Mouse (Mus musculus) lung, postnatal 0 days (tissue): ENCODE data around the gene Cmas. TPM values are rescaled to one million over a fixed set of nuclear protein-coding genes. Genes with fewer than 3 reads are reported as not detected.

ENCODE experiments used
- ATAC-seq: fragments of 200-750 bp; cut with Nextera tagmentation; 2 replicates; pipeline ENCODE4 v1.8.0; 2017; ENCODE audit warnings: moderate library complexity
- DNase-seq: peaks from one replicate; pipeline ENCODE4 v3.0.0-alpha.2; 2016; ENCODE audit warnings: low spot score
- H3K27ac ChIP-seq: fragments of 300-500 bp; sonication (generic); 2 replicates; pipeline ENCODE4 v1.5.1; 2014; ENCODE audit warnings: antibody characterized with exemption, mild to moderate bottlenecking, low read length, mixed read lengths
- H3K27me3 ChIP-seq: fragments of 300-500 bp; sonication (generic); replicated peaks from 2 replicates; pipeline ENCODE4 v1.6.1; 2014; ENCODE audit warnings: low read length, mixed read lengths; ENCODE audit not compliant: insufficient read depth
- H3K36me3 ChIP-seq: fragments of 300-500 bp; sonication (generic); 2 replicates; pipeline ENCODE4 v1.6.1; 2014; ENCODE audit warnings: low read length, mixed read lengths; ENCODE audit not compliant: insufficient read depth
- H3K4me1 ChIP-seq: fragments of 300-500 bp; sonication (generic); 2 replicates; pipeline ENCODE4 v1.6.1; 2014; ENCODE audit warnings: antibody characterized with exemption, low read depth, low read length, mixed read lengths; ENCODE audit not compliant: insufficient read depth
- H3K4me2 ChIP-seq: fragments of 300-500 bp; sonication (generic); replicated peaks from 2 replicates; pipeline ENCODE4 v1.6.1; 2014; ENCODE audit warnings: low read depth, mild to moderate bottlenecking, low read length, moderate library complexity, mixed read lengths
- H3K4me3 ChIP-seq: fragments of 300-500 bp; sonication (generic); 2 replicates; pipeline ENCODE4 v1.5.1; 2014; ENCODE audit warnings: low read depth, low read length
- H3K9ac ChIP-seq: fragments of 300-500 bp; sonication (generic); replicated peaks from 2 replicates; pipeline ENCODE4 v1.6.1; 2014; ENCODE audit warnings: low read depth, mild to moderate bottlenecking
- H3K9me3 ChIP-seq: fragments of 300-500 bp; sonication (generic); 2 replicates; pipeline ENCODE4 v1.6.1; 2016; ENCODE audit warnings: low read length, mixed read lengths
- CTCF ChIP-seq: IDR thresholded peaks from 2 replicates; pipeline ENCODE4 v1.5.1; 2016; ENCODE audit warnings: antibody characterized with exemption, mild to moderate bottlenecking
- EP300 ChIP-seq: IDR thresholded peaks from 2 replicates; pipeline ENCODE4 v1.6.1; 2016; ENCODE audit warnings: antibody characterized with exemption, mild to moderate bottlenecking, control low read depth
- WGBS: fragments of 180-500 bp; shearing (Covaris S2); extraction: QIAGEN DNeasy Blood & Tissue Kit; methylation state at CpG from one replicate; pipeline ENCODE4 v1.1.7; 2014; 5-methylcytosine and 5-hydroxymethylcytosine counted together
- polyA plus RNA-seq: library from polyadenylated mRNA; unstranded; fragments of >200 nt; fragmentation: Nextera tagmentation; extraction: Ambion mirVana; gene quantifications from 2 replicates; pipeline ENCODE4 v1.2.1, GENCODE M21; 2015

Gene Cmas
- polyA plus RNA-seq, 1 experiment from 2014 or later, result 53.5 TPM

DNA sequence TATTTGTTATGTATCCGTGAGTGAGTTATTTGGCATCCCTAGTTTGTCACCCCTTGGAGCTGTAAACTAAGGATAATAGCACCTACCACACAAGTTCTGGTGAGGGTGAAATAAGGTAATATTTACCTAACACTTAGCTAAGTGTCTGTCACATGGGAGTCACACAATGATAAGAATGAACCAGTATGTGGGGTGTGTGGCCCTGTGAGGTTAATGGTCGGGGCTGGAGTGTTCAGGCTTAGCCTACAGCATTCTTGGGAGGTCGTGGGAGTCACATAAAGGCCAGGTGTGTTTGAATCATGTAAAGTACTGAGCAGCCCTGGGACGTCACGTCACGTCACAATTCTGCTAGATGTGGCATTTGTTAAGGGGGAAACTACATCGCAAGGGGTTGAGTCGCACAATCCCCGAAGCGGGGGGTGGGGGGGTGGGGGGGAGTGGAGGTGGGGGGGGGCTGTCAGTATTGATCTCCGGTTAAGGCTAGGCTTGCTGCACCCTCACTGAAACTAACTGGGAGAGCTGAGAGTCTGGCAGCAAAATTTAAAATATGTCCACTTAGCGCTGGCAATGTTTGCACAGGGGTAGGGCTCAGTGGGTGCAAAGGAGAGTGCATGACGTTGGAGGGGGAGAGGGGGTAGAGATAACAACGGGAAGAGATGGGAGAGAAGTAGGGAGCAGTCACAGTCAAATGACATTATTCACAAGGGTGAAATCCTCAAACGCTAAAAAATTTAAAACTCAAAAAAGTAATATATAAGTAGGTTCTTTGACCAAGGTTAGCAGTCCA is 39.4 kb downstream of the Cmas start:
- Histone ChIP-seq H3K27me3 (no peaks in the 10 kb centered on the region), H3K4me3 (no peak overlapping the region), H3K4me1 (no peaks in the 10 kb centered on the region), H3K9me3 (no peaks in the 10 kb centered on the region), H3K4me2 (peak overlapping the region; percentile 28), H3K36me3 (no peaks in the 10 kb centered on the region), H3K27ac (no peak overlapping the region), H3K9ac (no peak overlapping the region)
- no peak for TF ChIP-seq CTCF
- TF ChIP-seq EP300, result peak; percentile 57; the same call in 1 of the 2 replicates
- 27% methylated on average over 15 of the region's 15 CpGs for WGBS
- DNase-seq, result peak; percentile 64
- peak; percentile 94 for ATAC-seq

DNA sequence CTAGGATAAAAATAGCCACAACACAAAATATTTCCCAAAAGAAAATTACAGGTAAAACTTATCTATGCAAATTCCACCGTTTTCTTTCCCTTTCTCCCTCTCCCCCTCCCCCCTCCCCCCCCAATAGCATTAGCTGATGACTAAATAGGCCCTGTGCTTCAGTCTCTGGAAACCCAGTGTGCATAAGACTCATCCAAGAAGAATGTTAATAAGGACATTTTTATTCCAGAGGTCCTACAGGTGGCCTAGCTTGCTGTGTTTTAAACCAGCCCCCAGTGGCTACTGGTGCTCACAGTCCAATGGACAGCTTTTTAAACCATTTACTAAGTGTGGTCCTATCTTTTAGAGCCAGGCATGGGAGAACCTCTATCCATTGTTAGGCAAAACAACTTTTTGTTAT is 41.5 kb downstream of the Cmas start:
- 56% methylated on average over 1 of the region's 1 CpGs for WGBS
- H3K9me3 ChIP-seq, result no peaks in the 10 kb centered on the region
- TF ChIP-seq CTCF (no peak), EP300 (no peak)
- H3K9ac ChIP-seq, result no peak overlapping the region
- no peaks in the 10 kb centered on the region for H3K36me3 ChIP-seq
- H3K4me1 ChIP-seq, result no peaks in the 10 kb centered on the region
- H3K27me3 ChIP-seq, result no peaks in the 10 kb centered on the region
- DNase-seq (no peak), ATAC-seq (no peak)
- H3K4me2 ChIP-seq, result no peak overlapping the region
- H3K27ac ChIP-seq, result no peak overlapping the region
- no peak overlapping the region for H3K4me3 ChIP-seq

DNA sequence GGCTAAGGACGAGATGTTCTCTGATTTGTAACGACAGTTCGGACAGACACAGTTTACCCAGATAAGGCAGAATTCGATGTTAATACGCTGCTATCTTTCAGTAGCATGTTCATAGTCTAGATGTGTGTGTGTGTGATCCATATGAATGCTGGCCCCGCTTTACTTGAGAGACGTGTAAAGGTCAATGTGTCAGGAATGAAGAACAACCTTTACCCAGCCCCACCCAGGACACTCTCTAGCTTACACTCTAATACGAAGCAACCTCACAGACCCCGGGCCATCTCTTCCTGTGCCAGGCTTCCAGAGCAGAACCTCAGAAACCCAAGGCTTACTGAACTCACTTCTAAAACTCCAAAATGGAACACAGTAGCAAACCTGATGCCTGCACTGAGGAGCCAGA is 42.4 kb downstream of the Cmas start:
- H3K36me3 ChIP-seq, result no peaks in the 10 kb centered on the region
- H3K27me3 ChIP-seq, result no peaks in the 10 kb centered on the region
- no peak overlapping the region for H3K4me3 ChIP-seq
- DNase-seq (no peak), ATAC-seq (no peak)
- TF ChIP-seq CTCF, result no peak
- TF ChIP-seq EP300, result no peak
- no peak overlapping the region for H3K27ac ChIP-seq
- H3K9me3 ChIP-seq, result no peaks in the 10 kb centered on the region
- no peak overlapping the region for H3K9ac ChIP-seq
- H3K4me1 ChIP-seq, result no peaks in the 10 kb centered on the region
- WGBS, result 79% methylated on average over 9 of the region's 9 CpGs
- no peak overlapping the region for H3K4me2 ChIP-seq

DNA sequence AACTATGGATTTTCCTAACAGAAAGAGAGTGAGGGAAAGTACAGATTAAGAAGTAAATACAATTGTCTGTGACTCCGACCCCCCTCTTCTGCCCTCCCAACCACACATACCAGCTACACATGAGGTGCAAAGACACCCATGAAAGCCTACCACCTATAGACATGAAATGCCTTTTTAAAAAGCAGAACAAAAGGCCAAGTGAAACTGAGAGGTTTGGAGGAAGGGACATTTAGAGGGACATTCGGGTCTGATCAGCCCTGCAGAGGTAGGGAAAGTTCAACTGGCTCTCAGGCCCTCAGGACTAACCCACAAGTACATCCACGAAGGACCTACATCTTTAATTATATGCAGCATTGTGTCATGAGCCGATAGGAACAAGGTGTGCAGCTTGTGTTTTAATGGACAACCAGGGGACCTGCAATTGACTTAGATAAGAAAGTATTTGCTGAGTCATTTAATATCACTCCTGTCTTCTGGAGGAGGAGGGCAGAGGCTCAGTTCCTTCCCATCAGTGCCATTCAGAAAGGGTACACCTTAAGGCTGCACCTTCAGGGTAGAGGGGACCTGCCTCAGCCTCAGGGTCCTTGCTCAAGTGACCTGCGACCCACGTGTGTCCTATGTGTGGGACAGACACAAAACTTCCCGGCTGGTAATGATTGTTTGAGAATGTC is 43.4 kb downstream of the Cmas start:
- H3K36me3 ChIP-seq, result no peaks in the 10 kb centered on the region
- TF ChIP-seq CTCF (no peak), EP300 (no peak)
- H3K9me3 ChIP-seq, result no peaks in the 10 kb centered on the region
- H3K27ac ChIP-seq, result no peak overlapping the region
- DNase-seq (no peak), ATAC-seq (no peak)
- no peaks in the 10 kb centered on the region for H3K4me1 ChIP-seq
- 60% methylated on average over 7 of the region's 7 CpGs for WGBS
- no peak overlapping the region for H3K4me2 ChIP-seq
- H3K9ac ChIP-seq, result no peak overlapping the region
- no peak overlapping the region for H3K4me3 ChIP-seq
- no peaks in the 10 kb centered on the region for H3K27me3 ChIP-seq

DNA sequence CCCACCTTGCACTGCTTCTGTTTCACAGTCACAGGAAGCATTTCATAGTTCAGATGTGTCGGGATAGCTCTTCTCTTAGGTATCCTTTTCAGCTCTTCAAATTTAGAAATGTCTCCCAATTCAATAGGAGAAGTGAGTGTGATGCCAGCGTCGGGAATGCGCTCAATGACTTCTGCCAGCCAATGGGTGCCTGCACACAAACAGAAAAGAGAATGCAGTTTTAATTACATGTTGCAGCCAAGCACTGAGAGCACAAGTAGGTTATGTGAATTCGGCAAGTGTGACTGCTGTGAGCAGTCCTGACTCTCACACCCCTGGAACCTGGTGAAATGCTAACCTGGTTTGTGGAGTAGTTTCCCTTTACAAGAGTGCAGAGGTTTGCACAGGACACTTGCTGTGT is 45.2 kb downstream of the Cmas start:
- Histone ChIP-seq H3K4me1 (no peaks in the 10 kb centered on the region), H3K9ac (no peak overlapping the region), H3K9me3 (no peaks in the 10 kb centered on the region), H3K36me3 (no peaks in the 10 kb centered on the region), H3K4me3 (no peak overlapping the region), H3K4me2 (no peak overlapping the region), H3K27me3 (no peaks in the 10 kb centered on the region), H3K27ac (no peak overlapping the region)
- DNase-seq, result no peak
- WGBS, result 77% methylated on average over 5 of the region's 5 CpGs
- no peak for ATAC-seq
- TF ChIP-seq EP300 (no peak), CTCF (no peak)

DNA sequence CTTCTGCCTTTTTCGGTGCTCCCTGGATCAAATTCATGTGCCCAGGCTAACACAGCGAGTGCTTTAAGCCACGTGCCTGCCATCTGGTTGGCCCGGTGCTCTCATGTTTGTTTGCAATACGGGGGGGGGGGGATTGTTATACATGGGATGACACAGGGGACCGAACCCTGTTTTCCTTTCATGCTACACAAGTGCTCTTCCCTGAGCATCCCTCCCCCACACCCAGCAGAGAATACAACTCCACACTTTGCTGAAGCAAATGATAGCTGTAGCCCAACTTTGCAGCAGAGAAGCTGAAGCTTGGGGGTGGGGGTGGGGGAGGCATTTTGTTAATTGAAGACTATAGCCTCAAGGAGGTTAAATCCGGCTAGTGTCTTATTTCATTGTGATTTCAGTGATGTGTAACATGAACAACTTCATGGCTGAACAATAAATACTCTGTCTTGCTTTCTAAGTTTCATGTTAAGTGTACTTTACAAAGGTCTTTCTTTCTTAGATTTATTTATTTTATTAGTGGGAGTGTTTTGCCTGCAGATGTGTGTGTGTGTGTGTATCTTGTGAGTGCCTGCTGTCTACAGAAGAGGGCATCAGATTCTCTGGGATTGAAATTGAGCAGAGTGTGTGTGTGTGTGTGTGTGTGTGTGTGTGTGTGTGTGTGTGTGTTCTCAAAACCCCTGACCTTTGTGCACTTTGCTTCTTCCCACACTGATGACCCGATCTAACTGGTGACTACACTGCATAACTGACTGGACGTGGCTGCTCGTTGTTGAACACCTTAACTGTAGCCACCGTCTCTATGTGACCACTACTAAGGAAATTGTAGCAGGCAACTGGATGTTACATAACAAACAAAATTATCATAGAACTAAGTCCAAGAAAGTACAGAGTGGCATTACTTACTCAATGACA is 46.4 kb downstream of the Cmas start:
- no peak overlapping the region for H3K4me3 ChIP-seq
- no peaks in the 10 kb centered on the region for H3K36me3 ChIP-seq
- no peaks in the 10 kb centered on the region for H3K27me3 ChIP-seq
- WGBS, result 35% methylated on average over 11 of the region's 11 CpGs
- H3K9me3 ChIP-seq, result no peaks in the 10 kb centered on the region
- H3K4me1 ChIP-seq, result no peaks in the 10 kb centered on the region
- no peak for ATAC-seq
- H3K4me2 ChIP-seq, result no peak overlapping the region
- H3K9ac ChIP-seq, result no peak overlapping the region
- TF ChIP-seq EP300, result no peak
- no peak for TF ChIP-seq CTCF
- H3K27ac ChIP-seq, result no peak overlapping the region
- no peak for DNase-seq
